Mouse (Mus musculus) limb, embryonic 11.5 days (tissue): Measurements from ENCODE around the gene Krt5. TPM values are rescaled to one million over a fixed set of nuclear protein-coding genes. Genes with fewer than 3 reads are reported as not detected.
"Not testable (repeated sequence)": the region's sequence is repeated elsewhere in the genome, so short reads cannot be mapped to it uniquely, and the experiment has no call there.

Source experiments
- ATAC-seq: fragments of 200-750 bp; cut with Nextera tagmentation; 2 replicates; pipeline ENCODE4 v1.8.0; 2017; ENCODE audit warnings: low read depth; ENCODE audit not compliant: insufficient number of reproducible peaks, low FRiP score, low TSS enrichment
- DNase-seq: peaks from one replicate; pipeline ENCODE4 v3.0.0-alpha.2; 2015; ENCODE audit warnings: low spot score
- H3K27ac ChIP-seq: fragments of 300-500 bp; sonication (generic); replicated peaks from 2 replicates; pipeline ENCODE4 v1.5.1; 2014; ENCODE audit warnings: low read depth, mild to moderate bottlenecking, low read length
- H3K27me3 ChIP-seq: fragments of 300-500 bp; sonication (generic); 2 replicates; pipeline ENCODE4 v1.6.1; 2014; ENCODE audit warnings: mild to moderate bottlenecking, low read length, mixed read lengths; ENCODE audit not compliant: control insufficient read depth, insufficient read depth
- H3K36me3 ChIP-seq: fragments of 300-500 bp; sonication (generic); 2 replicates; pipeline ENCODE4 v1.6.1; 2014; ENCODE audit warnings: mild to moderate bottlenecking, low read length, moderate library complexity, mixed read lengths; ENCODE audit not compliant: control insufficient read depth, insufficient read depth
- H3K4me1 ChIP-seq: fragments of 300-500 bp; sonication (generic); 2 replicates; pipeline ENCODE4 v1.6.1; 2014; ENCODE audit warnings: low read length, mixed read lengths; ENCODE audit not compliant: control insufficient read depth, insufficient read depth
- H3K4me2 ChIP-seq: fragments of 300-500 bp; sonication (generic); 2 replicates; pipeline ENCODE4 v1.6.1; 2014; ENCODE audit warnings: low read depth, mild to moderate bottlenecking, moderate library complexity; ENCODE audit not compliant: severe bottlenecking
- H3K4me3 ChIP-seq: fragments of 300-500 bp; sonication (generic); 2 replicates; pipeline ENCODE4 v1.5.1; 2014; ENCODE audit warnings: low read depth, low read length
- H3K9ac ChIP-seq: fragments of 300-500 bp; sonication (generic); 2 replicates; pipeline ENCODE4 v1.6.1; 2014; ENCODE audit warnings: mild to moderate bottlenecking, low read length
- H3K9me3 ChIP-seq: fragments of 300-500 bp; sonication (generic); 2 replicates; pipeline ENCODE4 v1.6.1; 2016; ENCODE audit warnings: low read length; ENCODE audit not compliant: control insufficient read depth
- WGBS: fragments of 180-500 bp; shearing (Covaris S2); extraction: QIAGEN DNeasy Blood & Tissue Kit; methylation state at CpG from one replicate; pipeline ENCODE4 v1.1.7; 2014; 5-methylcytosine and 5-hydroxymethylcytosine counted together
- polyA plus RNA-seq: library from polyadenylated mRNA; unstranded; fragments of >200 nt; fragmentation: Nextera tagmentation; extraction: Ambion mirVana; gene quantifications from 2 replicates; pipeline ENCODE4 v1.2.1, GENCODE M21; 2014

Krt5 gene
- polyA plus RNA-seq, 1 experiment from 2014 or later, result 16.0 TPM

GRCm38 (mm10) chr15:101707454-101707853 lies 5.2 kb downstream of the Krt5 start:
- Histone ChIP-seq H3K9ac (no peak overlapping the region), H3K4me3 (no peak overlapping the region), H3K4me2 (no peak overlapping the region), H3K36me3 (no peaks in the 10 kb centered on the region), H3K9me3 (no peaks in the 10 kb centered on the region), H3K4me1 (no peaks in the 10 kb centered on the region), H3K27ac (no peak overlapping the region), H3K27me3 (no peaks in the 10 kb centered on the region)
- DNase-seq (no peak), ATAC-seq (no peak)
- 88% methylated on average over 9 of the region's 9 CpGs for WGBS

GRCm38 (mm10) chr15:101704066-101704465 lies 8.6 kb downstream of the Krt5 start:
- 68% methylated on average over 4 of the region's 4 CpGs for WGBS
- no peak overlapping the region for H3K4me3 ChIP-seq
- no peaks in the 10 kb centered on the region for H3K4me1 ChIP-seq
- ATAC-seq, result no peak
- no peaks in the 10 kb centered on the region for H3K27me3 ChIP-seq
- DNase-seq, result no peak
- no peaks in the 10 kb centered on the region for H3K36me3 ChIP-seq
- no peaks in the 10 kb centered on the region for H3K9me3 ChIP-seq
- no peak overlapping the region for H3K4me2 ChIP-seq
- no peak overlapping the region for H3K9ac ChIP-seq
- H3K27ac ChIP-seq, result no peak overlapping the region

- no peak for ATAC-seq
- H3K4me1 ChIP-seq, result no peaks in the 10 kb centered on the region
Measured at GRCm38 (mm10) chr15:101702380-101702779, 10.3 kb downstream of the Krt5 start.

GRCm38 (mm10) chr15:101699866-101700265 lies 12.8 kb downstream of the Krt5 start:
- Histone ChIP-seq H3K27ac (no peak overlapping the region), H3K9ac (no peak overlapping the region), H3K4me3 (no peak overlapping the region), H3K4me2 (no peak overlapping the region), H3K9me3 (no peaks in the 10 kb centered on the region), H3K4me1 (no peaks in the 10 kb centered on the region), H3K27me3 (no peaks in the 10 kb centered on the region), H3K36me3 (no peaks in the 10 kb centered on the region)
- DNase-seq (no peak), ATAC-seq (no peak)
- 83% methylated on average over 8 of the region's 8 CpGs for WGBS

More at GRCm38 (mm10) chr15:101702380-101702779, 10.3 kb downstream of the Krt5 start:
- H3K4me2 ChIP-seq, result no peak overlapping the region
- H3K27me3 ChIP-seq, result no peaks in the 10 kb centered on the region
- H3K36me3 ChIP-seq, result no peaks in the 10 kb centered on the region
- H3K4me3 ChIP-seq, result no peak overlapping the region
- no peak overlapping the region for H3K27ac ChIP-seq
- no peak for DNase-seq
- no peak overlapping the region for H3K9ac ChIP-seq
- H3K9me3 ChIP-seq, result no peaks in the 10 kb centered on the region
- WGBS, result 49% methylated on average over 2 of the region's 2 CpGs

GRCm38 (mm10) chr15:101699192-101699591 lies 13.5 kb downstream of the Krt5 start:
- Histone ChIP-seq H3K27ac (no peak overlapping the region), H3K27me3 (no peaks in the 10 kb centered on the region), H3K9me3 (no peaks in the 10 kb centered on the region), H3K4me3 (no peak overlapping the region), H3K4me1 (no peaks in the 10 kb centered on the region), H3K36me3 (no peaks in the 10 kb centered on the region), H3K9ac (no peak overlapping the region), H3K4me2 (no peak overlapping the region)
- ATAC-seq (no peak), DNase-seq (no peak)
- 65% methylated on average over 3 of the region's 3 CpGs for WGBS

GRCm38 (mm10) chr15:101697326-101698188 lies 15.1 kb downstream of the Krt5 start:
- 84% methylated on average over 8 of the region's 8 CpGs for WGBS
- Histone ChIP-seq H3K4me3 (no peak overlapping the region), H3K9me3 (no peaks in the 10 kb centered on the region), H3K4me1 (no peaks in the 10 kb centered on the region), H3K27me3 (no peaks in the 10 kb centered on the region), H3K36me3 (no peaks in the 10 kb centered on the region), H3K27ac (no peak overlapping the region), H3K9ac (no peak overlapping the region), H3K4me2 (no peak overlapping the region)
- DNase-seq (no peak), ATAC-seq (no peak)

- WGBS, result 84% methylated on average over 5 of the region's 5 CpGs
- H3K36me3 ChIP-seq, result no peaks in the 10 kb centered on the region
Measured at GRCm38 (mm10) chr15:101694207-101694606, 18.5 kb downstream of the Krt5 start, which contains the start of gene Krt6a. Gene Krt6a (minus strand): TSS chr15:101694307.

GRCm38 (mm10) chr15:101690460-101690859 lies 22.2 kb downstream of the Krt5 start:
- not testable (repeated sequence) for ATAC-seq, H3K4me3 ChIP-seq, H3K9me3 ChIP-seq, DNase-seq, H3K27ac ChIP-seq, H3K4me2 ChIP-seq, H3K9ac ChIP-seq, H3K27me3 ChIP-seq, H3K36me3 ChIP-seq, H3K4me1 ChIP-seq
- WGBS, result 91% methylated on average over 5 of the region's 5 CpGs

More at GRCm38 (mm10) chr15:101694207-101694606, 18.5 kb downstream of the Krt5 start, which contains the start of gene Krt6a:
- no peaks in the 10 kb centered on the region for H3K4me1 ChIP-seq
- ATAC-seq (no peak), DNase-seq (no peak)
- no peaks in the 10 kb centered on the region for H3K9me3 ChIP-seq
- no peaks in the 10 kb centered on the region for H3K27me3 ChIP-seq
- no peak within 1 kb of the TSS for H3K27ac ChIP-seq
- H3K9ac ChIP-seq, result no peak within 1 kb of the TSS
- H3K4me3 ChIP-seq, result no peak within 1 kb of the TSS
- H3K4me2 ChIP-seq, result no peak within 1 kb of the TSS
